Mouse (Mus musculus) neural tube, embryonic 10.5 days (tissue): ENCODE measurements around the gene Homer2.

Source experiments
- DNase-seq: peaks from one replicate; pipeline ENCODE4 v3.0.0-alpha.2; 2017; ENCODE audit warnings: low spot score; ENCODE audit errors: extremely low spot score

The Homer2 gene

DNA sequence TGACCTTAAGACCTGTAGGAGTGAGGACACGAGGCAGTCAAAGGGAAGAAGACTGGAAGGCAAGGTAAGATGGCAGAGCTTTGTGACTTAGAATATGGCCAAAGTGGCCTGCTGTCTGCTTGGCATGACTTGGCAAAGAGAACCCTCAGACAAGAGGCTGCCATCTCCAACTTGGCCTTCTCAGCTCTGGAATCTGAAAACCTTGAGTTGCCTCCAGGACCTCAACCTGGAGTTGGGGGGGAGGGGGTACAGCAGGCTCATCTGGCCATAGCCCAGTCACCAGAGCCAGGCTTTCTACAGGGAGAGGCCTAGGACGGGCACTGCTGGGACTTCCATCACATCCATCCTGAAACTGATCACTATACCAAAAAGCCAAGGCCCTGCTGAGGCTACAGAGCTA lies 55.0 kb downstream of the Homer2 start:
- DNase-seq: no peak

DNA sequence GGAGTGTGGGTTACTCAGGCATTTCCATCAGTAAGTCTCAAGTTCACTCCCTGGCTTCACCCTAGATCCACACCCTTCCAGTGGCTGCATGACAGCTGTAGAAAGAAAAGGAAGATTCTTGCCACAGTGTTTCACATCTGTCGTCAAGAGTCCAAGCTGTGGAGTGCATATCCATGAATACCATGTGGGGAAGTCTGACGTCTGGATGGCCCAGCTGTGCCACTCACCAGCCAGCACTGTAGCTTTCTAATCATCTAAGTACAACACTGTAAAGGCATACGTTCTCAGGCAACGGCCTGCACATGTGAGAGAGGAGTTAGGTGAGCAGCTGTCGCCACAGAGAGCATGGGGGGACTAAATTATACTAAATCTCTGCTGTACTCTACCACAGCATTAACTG lies 56.0 kb downstream of the Homer2 start:
- no peak for DNase-seq

GRCm38 (mm10) chr7:81649270-81649669 lies 58.1 kb downstream of the Homer2 start:
- DNase-seq: no peak

GRCm38 (mm10) chr7:81647959-81648358 lies 59.4 kb downstream of the Homer2 start:
- no peak for DNase-seq

DNA sequence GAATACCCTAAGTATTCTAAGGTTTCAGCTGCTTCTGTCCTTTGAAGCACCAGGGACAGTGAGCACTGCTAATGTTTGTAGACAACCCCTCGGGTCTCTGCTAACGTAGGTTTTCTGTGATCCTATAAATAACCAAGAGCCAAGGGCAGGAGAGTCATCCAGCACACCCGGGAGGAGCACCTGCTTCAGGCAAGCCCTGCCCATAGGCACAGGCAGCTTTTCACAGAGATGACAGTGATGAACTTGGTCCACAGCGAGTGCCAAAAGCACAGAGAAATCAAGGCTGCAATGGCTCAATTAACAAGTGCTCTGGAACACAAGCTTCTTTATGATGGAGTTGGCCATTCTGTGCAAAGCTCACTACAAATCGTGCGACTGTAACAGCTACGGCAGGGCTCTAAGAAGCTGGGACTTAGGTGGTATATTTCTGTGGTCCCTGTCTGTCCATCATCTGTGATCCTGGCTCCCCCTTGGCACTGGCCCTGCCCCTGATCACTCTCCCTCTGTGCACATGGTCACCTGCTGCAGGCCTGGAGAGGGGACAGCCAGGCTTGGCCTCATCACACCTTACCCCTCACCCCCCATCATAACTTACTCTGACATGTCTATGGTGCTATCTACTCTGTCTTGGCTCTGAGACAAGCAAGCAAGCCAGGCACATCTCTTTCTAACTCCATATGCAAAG lies 62.6 kb downstream of the Homer2 start:
- no peak for DNase-seq

DNA sequence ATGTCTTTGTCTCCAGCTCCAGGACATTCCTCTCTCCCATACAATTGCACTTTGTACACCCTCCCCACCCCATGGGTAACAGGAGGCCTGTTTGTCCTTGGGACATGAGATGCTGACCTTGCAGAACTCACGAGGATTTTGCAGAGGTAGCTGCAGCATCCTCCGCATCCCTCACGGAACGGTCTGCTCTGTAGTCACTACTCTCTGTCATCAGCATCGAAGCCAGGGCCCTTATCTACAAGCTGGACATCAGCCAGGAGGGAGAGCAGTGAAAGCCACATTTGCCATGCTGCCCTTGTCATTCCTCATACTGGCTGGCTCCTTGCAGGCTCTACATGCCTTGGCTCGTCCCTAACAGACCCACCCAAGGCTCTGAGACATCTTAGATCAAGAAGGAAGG lies 66.2 kb downstream of the Homer2 start:
- no peak for DNase-seq

DNA sequence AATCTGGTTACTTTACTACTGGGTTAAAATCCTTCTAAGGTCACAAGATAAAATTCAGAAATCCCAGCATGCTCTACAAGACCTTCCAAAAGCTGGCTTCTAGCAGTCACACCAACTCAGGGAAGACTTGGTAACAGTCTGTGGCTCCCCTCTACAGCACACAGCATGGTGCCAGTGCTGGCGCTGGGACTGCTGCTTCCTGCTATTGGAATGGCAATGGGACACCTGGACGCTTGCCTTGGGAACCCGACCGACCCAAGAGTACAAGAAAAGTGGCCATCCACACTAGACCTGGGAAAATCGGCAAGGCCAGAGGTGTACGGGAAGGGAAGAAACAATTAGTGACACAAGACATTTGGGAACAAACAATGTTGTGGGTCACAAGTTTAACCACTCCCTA lies 74.7 kb downstream of the Homer2 start:
- DNase-seq: no peak

- no peak for DNase-seq
These were observed 76.1 kb downstream of the Homer2 start for GRCm38 (mm10) chr7:81631261-81631660.

- no peak for DNase-seq
These were observed 80.9 kb downstream of the Homer2 start for GRCm38 (mm10) chr7:81626460-81626859.

GRCm38 (mm10) chr7:81623767-81624166 lies 83.6 kb downstream of the Homer2 start:
- DNase-seq: no peak

- no peak for DNase-seq
These were observed 84.5 kb downstream of the Homer2 start for GRCm38 (mm10) chr7:81622793-81623192.

DNA sequence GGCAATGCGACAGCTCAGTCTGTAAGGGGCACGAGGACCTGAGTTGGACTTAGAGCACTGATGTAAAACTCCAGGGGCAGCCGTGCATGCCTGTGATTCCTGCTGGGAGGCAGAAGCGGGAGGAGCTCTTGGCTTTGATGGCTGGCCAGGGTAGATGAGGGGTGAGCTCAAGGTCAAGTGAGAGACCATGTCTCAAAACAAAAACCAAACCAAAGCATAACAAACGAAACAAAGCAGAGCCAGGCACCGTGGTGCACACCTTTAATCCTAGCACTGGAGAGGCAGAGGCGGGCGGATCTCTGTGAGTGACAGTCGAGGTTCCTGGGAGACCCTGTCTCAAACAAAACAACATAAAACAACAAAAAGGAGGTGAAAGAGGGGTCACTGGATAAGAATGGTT lies 92.3 kb downstream of the Homer2 start:
- DNase-seq: no peak

DNA sequence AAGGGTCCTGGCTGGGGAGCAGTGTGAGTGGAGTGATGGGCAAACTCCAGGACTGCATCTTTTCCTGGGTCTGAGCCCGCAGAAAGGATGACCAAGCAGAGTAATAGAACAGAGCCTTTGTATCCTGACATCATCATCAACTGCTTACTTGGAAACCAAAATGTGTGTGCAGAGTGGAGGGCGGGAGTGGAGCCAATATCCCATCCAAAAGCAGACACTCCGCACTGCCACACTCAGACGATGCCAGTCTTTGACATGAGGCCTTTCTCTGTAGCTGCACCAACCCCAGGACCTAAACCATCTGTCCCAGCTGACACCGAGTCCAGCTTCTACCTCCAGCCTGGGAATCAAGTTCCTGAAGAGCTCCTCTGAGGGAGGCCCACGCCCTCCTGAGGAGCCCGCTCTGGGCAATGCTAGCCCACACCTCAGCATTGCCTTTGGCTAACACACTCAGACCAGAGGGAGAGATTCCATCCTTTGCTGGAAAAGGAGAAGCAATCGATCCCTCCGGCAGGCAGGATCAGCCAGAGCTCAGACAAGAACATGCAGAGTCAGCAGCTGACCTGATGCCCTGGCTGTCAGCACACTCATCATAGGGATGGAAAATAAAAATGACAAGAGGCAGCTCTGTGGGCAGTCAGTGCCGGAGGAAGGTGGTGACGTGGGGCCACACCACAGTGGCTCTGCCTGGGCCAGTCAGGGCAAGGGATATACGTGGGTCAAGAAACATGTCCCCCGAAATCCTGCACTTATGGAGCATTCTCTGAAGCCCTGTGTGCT lies 94.3 kb downstream of the Homer2 start:
- no peak for DNase-seq

DNA sequence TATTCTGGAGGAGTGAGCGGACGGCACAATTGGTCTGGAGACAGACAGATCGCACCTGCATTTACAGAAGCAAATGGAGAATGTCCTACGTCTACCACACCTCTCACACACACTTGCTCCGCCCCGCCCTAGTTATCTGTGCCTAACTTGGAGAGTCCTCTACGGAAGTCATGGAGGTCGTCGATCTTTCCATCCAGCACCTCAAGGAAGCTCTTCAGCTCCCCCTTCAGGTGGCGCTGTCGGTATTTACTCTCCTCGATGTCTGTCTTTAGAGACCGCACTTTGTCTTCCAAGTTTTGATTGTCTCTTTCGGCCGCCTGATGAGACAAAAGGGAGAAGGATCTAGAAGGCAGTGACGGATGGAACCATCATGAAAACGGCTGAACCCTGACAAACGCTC lies 97.2 kb downstream of the Homer2 start:
- no peak for DNase-seq

GRCm38 (mm10) chr7:81606452-81606851 lies 100.9 kb downstream of the Homer2 start:
- DNase-seq: no peak

- DNase-seq: no peak
These were observed 101.8 kb downstream of the Homer2 start for GRCm38 (mm10) chr7:81605489-81605888.

GRCm38 (mm10) chr7:81604991-81605390 lies 102.3 kb downstream of the Homer2 start:
- DNase-seq: no peak

GRCm38 (mm10) chr7:81599379-81600280 lies 107.7 kb downstream of the Homer2 start:
- no peak for DNase-seq

GRCm38 (mm10) chr7:81597660-81598059 lies 109.7 kb downstream of the Homer2 start:
- DNase-seq: no peak

GRCm38 (mm10) chr7:81596086-81596485 lies 111.2 kb downstream of the Homer2 start:
- DNase-seq: no peak

GRCm38 (mm10) chr7:81595056-81595455 lies 112.3 kb downstream of the Homer2 start:
- no peak for DNase-seq

GRCm38 (mm10) chr7:81593387-81593786 lies 113.9 kb downstream of the Homer2 start:
- DNase-seq: no peak
